Mouse (Mus musculus): ENCODE results near the gene Tab1. TPM values are rescaled to one million over a fixed set of nuclear protein-coding genes. Genes with fewer than 3 reads are reported as not detected.

The Tab1 gene
- 38.0 and 41.0 TPM in 2 replicates for polyA plus RNA-seq (2012; rRNA removed)

DNA sequence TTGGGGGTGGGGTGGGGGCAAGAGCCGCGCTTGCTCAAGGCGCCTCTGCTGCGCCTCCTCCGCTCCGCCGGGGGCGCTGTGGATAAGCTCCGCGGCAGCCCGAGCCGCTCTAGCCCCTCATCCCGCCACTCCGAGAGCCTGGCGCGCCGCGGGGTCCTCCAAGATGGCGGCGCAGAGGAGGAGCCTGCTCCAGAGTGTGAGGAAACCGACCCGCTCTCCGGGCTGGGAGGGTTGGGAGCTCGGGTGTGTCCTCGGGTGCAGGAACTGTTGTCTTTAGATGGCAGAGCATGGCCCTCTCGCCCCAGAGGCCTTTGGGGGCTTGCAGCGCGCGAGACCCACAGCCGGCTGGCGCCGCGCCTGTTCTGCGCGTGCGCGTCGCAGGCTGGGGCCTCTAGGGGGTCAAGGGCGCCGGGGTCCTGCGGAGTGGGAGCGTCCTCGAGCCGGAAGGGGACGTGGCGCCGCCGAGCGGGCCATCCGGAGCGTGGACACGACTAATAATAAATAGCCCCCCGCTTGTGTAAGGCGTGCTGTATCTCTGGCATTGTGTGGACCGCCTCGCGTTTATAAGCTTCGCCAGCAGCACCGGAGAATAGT is at the start of gene Tab1:
Gene Tab1 (plus strand): TSS at position 135 of the 594 bp plus-strand sequence.

DNA sequence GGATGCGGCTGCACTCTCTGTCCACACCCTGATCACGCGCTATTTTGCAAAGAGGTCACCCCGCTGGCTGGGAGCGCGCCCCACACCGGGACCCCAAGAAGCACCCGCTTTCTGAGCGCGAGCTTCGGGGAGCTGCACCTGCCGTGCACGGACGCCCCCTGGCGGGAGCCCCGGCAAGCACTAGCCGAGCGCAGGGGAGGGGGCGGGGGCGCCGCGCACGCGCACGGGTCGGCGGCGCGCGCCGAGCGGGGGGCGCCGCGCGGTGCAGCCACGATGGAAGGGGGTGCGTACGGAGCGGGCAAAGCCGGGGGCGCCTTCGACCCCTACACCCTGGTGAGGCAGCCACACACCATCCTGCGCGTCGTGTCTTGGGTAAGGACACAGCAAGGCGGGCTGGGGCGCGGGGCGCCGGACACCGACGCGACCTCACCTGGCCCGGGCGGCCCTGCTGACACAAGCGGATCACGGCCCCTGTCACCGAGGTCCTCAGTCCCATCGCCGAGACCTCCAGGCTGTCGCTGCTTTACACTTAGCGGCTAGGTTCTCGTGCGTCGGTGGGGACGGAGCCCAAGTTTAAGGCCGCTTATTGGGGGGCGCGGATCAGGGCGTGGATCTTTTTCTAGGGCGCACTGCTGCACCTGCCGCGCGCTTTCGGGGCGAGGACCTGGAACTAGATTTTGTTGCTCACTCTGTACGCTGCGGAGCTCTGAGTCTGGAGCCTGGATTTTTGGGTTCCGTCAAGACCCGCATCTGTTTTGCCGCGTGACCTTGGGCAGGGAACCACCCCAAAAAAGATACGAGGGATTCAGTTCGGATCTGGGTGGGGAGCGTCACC is 41.6 kb upstream of the Tab1 start, which contains the start of the genes Syngr1 and Rpl3:
Gene Syngr1 (plus strand): TSS at position 214 of the 835 bp plus-strand sequence.
Gene Rpl3 (minus strand): TSS at position 748 of the 835 bp plus-strand sequence.

DNA sequence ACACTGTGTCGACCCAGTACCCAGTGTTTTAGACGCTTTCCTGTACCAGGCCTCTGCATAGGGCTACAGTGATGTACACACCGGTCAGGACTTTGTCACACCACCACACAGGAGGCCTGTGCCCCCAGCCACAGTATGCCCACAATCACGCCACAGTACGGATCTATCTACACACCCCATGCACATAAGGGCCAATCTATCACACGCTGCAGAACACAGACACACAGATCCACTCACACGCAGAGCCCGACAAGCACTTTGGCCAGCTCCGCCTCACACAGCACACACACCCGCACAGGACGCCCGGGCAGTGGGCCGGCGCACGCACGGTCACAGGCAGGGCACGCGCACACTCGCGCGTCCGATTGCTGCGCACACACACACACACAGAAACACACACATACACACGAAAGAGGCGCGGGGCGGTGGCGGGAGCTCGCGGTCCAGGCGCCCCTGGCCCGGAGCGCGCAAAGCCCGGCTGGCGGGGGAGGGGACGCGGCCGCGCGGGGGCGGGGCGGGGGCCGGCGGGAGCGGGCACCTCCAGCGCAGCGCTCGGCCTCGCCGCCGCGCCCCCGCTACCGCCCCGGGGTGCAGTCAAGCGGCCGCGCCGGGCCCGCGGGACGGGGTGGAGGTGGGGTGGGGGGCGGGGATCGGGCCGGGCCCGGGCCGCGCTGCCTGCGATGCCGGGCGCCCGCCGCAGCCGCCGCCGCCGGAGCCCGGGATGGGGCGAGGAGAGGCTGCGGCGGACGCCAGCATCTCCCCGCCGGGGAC is 40.3 kb downstream of the Tab1 start, which contains the start of gene Mgat3:
Gene Mgat3 (plus strand): TSS at position 721 of the 771 bp plus-strand sequence.

Other genes starting within 250 kb of the Tab1 start
- 5.1 and 5.2 TPM in 2 replicates for gene Apobec3, start 241.5 kb upstream of the Tab1 start, polyA plus RNA-seq (2012; rRNA removed)
- gene Cbx7, start 162.0 kb upstream of the Tab1 start, polyA plus RNA-seq (2012; rRNA removed) = 11.8 and 12.2 TPM in 2 replicates
- 15.5 and 16.1 TPM in 2 replicates for gene Pdgfb, start 118.2 kb upstream of the Tab1 start, polyA plus RNA-seq (2012; rRNA removed)
- gene Syngr1, start 41.8 kb upstream of the Tab1 start, polyA plus RNA-seq (2012; rRNA removed) = 105 TPM in 2 replicates
- gene Rpl3, start 41.3 kb upstream of the Tab1 start, polyA plus RNA-seq (2012; rRNA removed) = 1,019 and 1,030 TPM in 2 replicates
- gene Mgat3, start 40.6 kb downstream of the Tab1 start, polyA plus RNA-seq (2012; rRNA removed) = 58.1 and 59.4 TPM in 2 replicates
- gene Mief1, start 100.9 kb downstream of the Tab1 start, polyA plus RNA-seq (2012; rRNA removed) = 12.3 and 13.4 TPM in 2 replicates
- gene AC140267.1, start 102.7 kb downstream of the Tab1 start, polyA plus RNA-seq (2012; rRNA removed) = not detected in 2 replicates
- gene Atf4, start 122.1 kb downstream of the Tab1 start, polyA plus RNA-seq (2012; rRNA removed) = 247 and 262 TPM in 2 replicates
- 64.5 and 65.5 TPM in 2 replicates for gene Rps19bp1, start 131.2 kb downstream of the Tab1 start, polyA plus RNA-seq (2012; rRNA removed)
- 6.5 and 8.1 TPM in 2 replicates for gene Cacna1i, start 154.1 kb downstream of the Tab1 start, polyA plus RNA-seq (2012; rRNA removed)